Mouse (Mus musculus) liver, embryonic 14.5 days (tissue): ENCODE data around the gene Usp12.

Experiments used
- CTCF ChIP-seq: IDR thresholded peaks from 2 replicates; pipeline ENCODE4 v1.5.1; 2016; ENCODE audit warnings: antibody characterized with exemption, low read depth, control low read depth
- EP300 ChIP-seq: IDR thresholded peaks from 2 replicates; pipeline ENCODE4 v1.6.1; 2016; ENCODE audit warnings: antibody characterized with exemption, low read depth

- no peak for TF ChIP-seq EP300
- TF ChIP-seq CTCF = no peak
Measured at GRCm38 (mm10) chr5:146712282-146712918, 82.4 kb downstream of the Usp12 start.
